Comparison of ENCODE assay signal across 12 mouse cellular contexts in genomic region chr16:22058871-22059270, GRCm38 (mm10).
"Had no signal": no experiment of that assay in that cellular context is flagged by ENCODE, and none has a peak within 500 bp of the region (broad histone marks: within the 10 kb centered on the region; RNA-seq: fewer than 3 reads in every experiment).

No protein-coding gene starts in this region.

- DNase-seq: kidney, adult 11 months; kidney, adult 9 months; kidney, postnatal 4 days; lung, postnatal 14 days; retina, postnatal 1 day; right cerebral cortex, postnatal 4 days; spleen, adult 18-20 months; thymus, postnatal 14 days had no signal

- H3K27me3 ChIP-seq: limb, embryonic 15.5 days; liver, embryonic 12.5 days; lung, embryonic 15.5 days; midbrain, embryonic 12.5 days had no signal
